Mouse (Mus musculus): ENCODE results near the gene Rere. TPM values are rescaled to one million over a fixed set of nuclear protein-coding genes. Genes with fewer than 3 reads are reported as not detected.

The Rere gene
- polyA plus RNA-seq, 1 experiment from 2014 or later, result 51.6 TPM

DNA sequence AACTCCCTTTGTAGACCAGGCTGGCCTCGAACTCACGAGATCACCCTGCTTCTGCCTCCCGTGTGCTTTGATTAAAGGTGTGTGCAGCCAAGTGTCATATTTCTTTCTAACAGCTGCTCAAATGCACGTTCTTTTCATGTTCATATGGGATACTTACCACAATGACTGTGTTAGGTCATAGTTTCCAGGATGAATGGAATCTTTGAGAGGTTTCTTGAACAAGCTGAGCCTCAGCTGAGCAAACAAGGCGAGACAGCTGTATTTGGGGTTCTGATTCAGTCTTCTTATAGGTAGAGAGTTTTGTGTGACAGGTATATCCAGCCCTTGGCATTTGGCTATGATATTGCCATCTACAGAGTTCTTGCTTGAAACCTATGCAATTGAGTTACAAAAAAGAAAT lies 179.0 kb downstream of the Rere start:
- Histone ChIP-seq H3K36me3 (ENCODE audit: control insufficient read depth, insufficient read depth, low read length) (no peaks in the 10 kb centered on the region), H3K27ac (ENCODE audit: low read depth, low read length) (no peak overlapping the region), H3K4me1 (replicated peaks; ENCODE audit: control insufficient read depth, insufficient read depth, low read length) (peaks cover 18% of the 10 kb centered on the region), H3K9ac (ENCODE audit: low read length) (no peak overlapping the region), H3K4me2 (ENCODE audit: low read depth, low read length, severe bottlenecking) (no peak overlapping the region), H3K27me3 (ENCODE audit: control insufficient read depth, insufficient read depth, low read length) (no peaks in the 10 kb centered on the region), H3K9me3 (ENCODE audit: control insufficient read depth, low read length) (no peaks in the 10 kb centered on the region), H3K4me3 (ENCODE audit: low read depth, low read length) (no peak overlapping the region)
- DNase-seq (ENCODE audit: low spot score), result no peak
- WGBS, result 64% methylated on average over 5 of the region's 5 CpGs
- ATAC-seq (replicated peaks; ENCODE audit: low FRiP score), result no peak

DNA sequence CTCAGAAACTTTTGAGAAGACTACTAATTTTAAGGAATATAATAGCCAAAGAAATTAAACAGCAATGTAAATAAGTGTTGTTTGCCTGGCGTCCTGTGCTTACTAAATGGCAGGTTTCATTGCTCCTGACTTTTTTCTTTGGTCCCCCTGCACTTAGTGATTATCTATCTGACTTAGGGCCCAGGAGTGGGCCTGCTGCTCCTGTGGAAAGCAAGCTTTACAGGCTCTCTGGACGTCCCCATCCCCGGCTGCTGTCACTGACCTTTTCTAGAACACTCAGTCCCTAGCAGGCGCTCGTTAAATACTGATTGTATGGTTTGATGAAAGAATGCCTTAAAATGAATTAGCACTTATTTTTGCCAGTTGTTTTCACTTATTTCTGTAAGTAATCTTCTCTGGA lies 179.6 kb downstream of the Rere start:
- H3K9ac ChIP-seq (ENCODE audit: low read length), result no peak overlapping the region
- peak overlapping the region; percentile 19; the same call in 1 of the 2 replicates for H3K27ac ChIP-seq (ENCODE audit: low read depth, low read length)
- H3K4me3 ChIP-seq (ENCODE audit: low read depth, low read length), result no peak overlapping the region
- H3K4me2 ChIP-seq (ENCODE audit: low read depth, low read length, severe bottlenecking), result no peak overlapping the region
- no peaks in the 10 kb centered on the region for H3K27me3 ChIP-seq (ENCODE audit: control insufficient read depth, insufficient read depth, low read length)
- peaks cover 18% of the 10 kb centered on the region for H3K4me1 ChIP-seq (replicated peaks; ENCODE audit: control insufficient read depth, insufficient read depth, low read length)
- H3K36me3 ChIP-seq (ENCODE audit: control insufficient read depth, insufficient read depth, low read length), result no peaks in the 10 kb centered on the region
- no peak for DNase-seq (ENCODE audit: low spot score)
- 22% methylated on average over 5 of the region's 5 CpGs for WGBS
- no peaks in the 10 kb centered on the region for H3K9me3 ChIP-seq (ENCODE audit: control insufficient read depth, low read length)
- ATAC-seq (replicated peaks; ENCODE audit: low FRiP score), result no peak

DNA sequence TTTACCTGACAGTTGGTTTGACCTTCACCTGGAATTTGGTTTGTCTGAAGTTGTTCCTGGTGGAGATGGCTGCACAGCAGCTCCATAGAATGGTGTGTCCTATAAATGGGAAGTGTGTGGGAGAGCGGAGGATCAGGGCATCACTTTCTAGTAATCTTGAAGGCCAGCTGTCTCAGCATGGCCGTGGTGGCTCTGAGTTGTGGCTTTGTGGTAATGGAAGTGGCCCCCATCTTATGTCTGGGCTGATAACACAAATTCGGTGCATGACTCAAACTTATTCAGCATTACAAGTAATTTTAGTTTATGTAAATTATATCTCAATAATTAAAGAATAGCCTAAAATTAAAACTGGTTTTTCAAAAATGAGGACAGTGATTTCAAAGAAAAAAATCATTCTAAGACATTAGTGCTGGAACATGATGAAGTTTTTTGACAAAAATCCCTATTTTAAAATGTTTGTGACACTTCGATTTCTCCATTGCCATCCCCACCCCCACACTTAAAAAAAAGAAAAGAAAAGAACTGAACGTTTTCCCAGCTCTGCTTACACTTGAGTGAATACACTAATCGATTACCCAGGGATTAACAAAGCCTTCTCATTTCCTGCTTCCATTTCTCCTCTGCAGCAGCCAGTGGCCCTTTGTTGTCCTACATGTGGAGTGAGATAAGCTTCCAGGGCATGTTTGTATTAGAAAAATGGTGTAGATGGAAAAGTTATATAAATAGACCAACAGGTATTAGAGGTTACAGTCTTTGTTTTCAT lies 180.2 kb downstream of the Rere start:
- no peaks in the 10 kb centered on the region for H3K9me3 ChIP-seq (ENCODE audit: control insufficient read depth, low read length)
- DNase-seq (ENCODE audit: low spot score) (no peak), ATAC-seq (replicated peaks; ENCODE audit: low FRiP score) (peak; percentile 68)
- no peak overlapping the region for H3K9ac ChIP-seq (ENCODE audit: low read length)
- H3K4me1 ChIP-seq (replicated peaks; ENCODE audit: control insufficient read depth, insufficient read depth, low read length), result peaks cover 13% of the 10 kb centered on the region
- no peaks in the 10 kb centered on the region for H3K27me3 ChIP-seq (ENCODE audit: control insufficient read depth, insufficient read depth, low read length)
- H3K27ac ChIP-seq (ENCODE audit: low read depth, low read length), result peak overlapping the region; percentile 19; the same call in 1 of the 2 replicates
- no peak overlapping the region for H3K4me2 ChIP-seq (ENCODE audit: low read depth, low read length, severe bottlenecking)
- WGBS, result 14% methylated on average over 6 of the region's 6 CpGs
- H3K36me3 ChIP-seq (ENCODE audit: control insufficient read depth, insufficient read depth, low read length), result no peaks in the 10 kb centered on the region
- H3K4me3 ChIP-seq (ENCODE audit: low read depth, low read length), result no peak overlapping the region

DNA sequence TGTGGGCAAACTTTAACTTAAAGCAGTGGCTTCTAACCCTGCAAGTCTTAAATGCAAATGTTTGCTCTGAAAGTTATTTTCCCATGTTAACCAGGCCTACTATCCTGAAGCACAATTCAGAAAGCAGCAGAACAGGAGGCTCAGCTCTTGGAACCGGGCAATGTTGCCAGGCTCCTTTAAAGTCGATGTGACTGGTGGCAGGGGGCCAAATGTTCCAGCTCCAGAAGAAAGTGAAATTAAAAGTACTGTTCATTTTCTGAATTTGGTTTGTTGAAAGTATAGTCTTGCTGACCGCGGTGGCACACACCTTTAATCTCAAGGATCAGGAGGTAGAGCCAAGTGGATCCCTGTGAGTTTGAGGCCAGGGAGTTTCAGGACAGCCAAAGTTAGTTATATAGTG lies 180.9 kb downstream of the Rere start:
- no peak overlapping the region for H3K4me2 ChIP-seq (ENCODE audit: low read depth, low read length, severe bottlenecking)
- H3K4me3 ChIP-seq (ENCODE audit: low read depth, low read length), result no peak overlapping the region
- DNase-seq (ENCODE audit: low spot score), result no peak
- no peak overlapping the region for H3K27ac ChIP-seq (ENCODE audit: low read depth, low read length)
- no peak for ATAC-seq (replicated peaks; ENCODE audit: low FRiP score)
- H3K27me3 ChIP-seq (ENCODE audit: control insufficient read depth, insufficient read depth, low read length), result no peaks in the 10 kb centered on the region
- peaks cover 11% of the 10 kb centered on the region for H3K4me1 ChIP-seq (replicated peaks; ENCODE audit: control insufficient read depth, insufficient read depth, low read length)
- H3K9ac ChIP-seq (ENCODE audit: low read length), result no peak overlapping the region
- no peaks in the 10 kb centered on the region for H3K36me3 ChIP-seq (ENCODE audit: control insufficient read depth, insufficient read depth, low read length)
- 40% methylated on average over 4 of the region's 4 CpGs for WGBS
- H3K9me3 ChIP-seq (ENCODE audit: control insufficient read depth, low read length), result no peaks in the 10 kb centered on the region

DNA sequence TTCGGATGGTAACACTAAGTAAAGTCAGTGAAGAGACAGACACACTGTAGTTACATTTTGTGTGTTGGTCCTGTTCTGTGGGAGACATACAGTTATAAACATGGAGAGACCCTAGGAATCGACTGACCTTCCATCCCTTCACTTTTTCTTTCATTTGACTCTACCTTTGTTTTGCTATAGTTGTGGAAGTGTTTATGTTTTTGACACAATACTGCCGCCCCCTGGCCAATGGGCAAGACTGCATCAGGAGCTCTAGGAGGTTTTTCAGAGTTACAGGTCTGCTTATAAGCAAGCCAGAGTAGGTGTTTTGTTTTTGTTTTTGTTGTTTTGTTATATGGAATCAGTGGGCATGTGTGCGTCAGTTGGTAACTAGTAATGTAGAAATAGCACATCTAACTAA lies 184.3 kb downstream of the Rere start:
- H3K27me3 ChIP-seq (ENCODE audit: control insufficient read depth, insufficient read depth, low read length), result no peaks in the 10 kb centered on the region
- H3K9me3 ChIP-seq (ENCODE audit: control insufficient read depth, low read length), result no peaks in the 10 kb centered on the region
- H3K4me1 ChIP-seq (replicated peaks; ENCODE audit: control insufficient read depth, insufficient read depth, low read length), result peaks cover 6% of the 10 kb centered on the region
- ATAC-seq (replicated peaks; ENCODE audit: low FRiP score) (no peak), DNase-seq (ENCODE audit: low spot score) (peak; percentile 72)
- no peak overlapping the region for H3K9ac ChIP-seq (ENCODE audit: low read length)
- no peaks in the 10 kb centered on the region; the same call in 1 of the 2 replicates for H3K36me3 ChIP-seq (ENCODE audit: control insufficient read depth, insufficient read depth, low read length)
- H3K27ac ChIP-seq (ENCODE audit: low read depth, low read length), result no peak overlapping the region
- 41% methylated on average over 4 of the region's 4 CpGs for WGBS
- H3K4me2 ChIP-seq (ENCODE audit: low read depth, low read length, severe bottlenecking), result no peak overlapping the region
- H3K4me3 ChIP-seq (ENCODE audit: low read depth, low read length), result no peak overlapping the region

DNA sequence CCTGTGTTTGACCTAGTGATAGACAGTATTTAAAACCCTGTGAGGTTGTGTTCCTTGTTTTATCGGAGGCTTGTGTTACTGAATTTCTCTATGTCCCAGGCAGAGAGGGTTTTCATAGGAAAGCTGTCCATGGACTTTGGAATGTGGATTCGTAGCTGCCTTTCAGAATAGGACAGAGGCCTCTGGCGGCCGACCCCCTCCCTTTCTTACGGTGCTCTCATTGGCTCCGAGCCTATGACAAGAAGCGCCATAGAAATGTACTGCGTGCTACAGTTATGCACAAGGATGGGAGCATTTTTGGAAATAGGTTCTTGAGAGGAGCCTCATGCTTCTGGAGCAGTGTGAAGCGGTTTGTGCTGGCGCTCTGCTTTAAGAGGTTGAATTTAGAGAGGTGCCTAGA lies 187.8 kb downstream of the Rere start:
- no peak overlapping the region for H3K9ac ChIP-seq (ENCODE audit: low read length)
- H3K27ac ChIP-seq (ENCODE audit: low read depth, low read length), result no peak overlapping the region
- peaks cover 3% of the 10 kb centered on the region; the same call in 1 of the 2 replicates for H3K4me1 ChIP-seq (replicated peaks; ENCODE audit: control insufficient read depth, insufficient read depth, low read length)
- DNase-seq (ENCODE audit: low spot score), result no peak
- no peak for ATAC-seq (replicated peaks; ENCODE audit: low FRiP score)
- H3K9me3 ChIP-seq (ENCODE audit: control insufficient read depth, low read length), result no peaks in the 10 kb centered on the region
- H3K27me3 ChIP-seq (ENCODE audit: control insufficient read depth, insufficient read depth, low read length), result no peaks in the 10 kb centered on the region
- no peaks in the 10 kb centered on the region; the same call in 1 of the 2 replicates for H3K36me3 ChIP-seq (ENCODE audit: control insufficient read depth, insufficient read depth, low read length)
- H3K4me2 ChIP-seq (ENCODE audit: low read depth, low read length, severe bottlenecking), result no peak overlapping the region
- H3K4me3 ChIP-seq (ENCODE audit: low read depth, low read length), result no peak overlapping the region
- 76% methylated on average over 10 of the region's 10 CpGs for WGBS

DNA sequence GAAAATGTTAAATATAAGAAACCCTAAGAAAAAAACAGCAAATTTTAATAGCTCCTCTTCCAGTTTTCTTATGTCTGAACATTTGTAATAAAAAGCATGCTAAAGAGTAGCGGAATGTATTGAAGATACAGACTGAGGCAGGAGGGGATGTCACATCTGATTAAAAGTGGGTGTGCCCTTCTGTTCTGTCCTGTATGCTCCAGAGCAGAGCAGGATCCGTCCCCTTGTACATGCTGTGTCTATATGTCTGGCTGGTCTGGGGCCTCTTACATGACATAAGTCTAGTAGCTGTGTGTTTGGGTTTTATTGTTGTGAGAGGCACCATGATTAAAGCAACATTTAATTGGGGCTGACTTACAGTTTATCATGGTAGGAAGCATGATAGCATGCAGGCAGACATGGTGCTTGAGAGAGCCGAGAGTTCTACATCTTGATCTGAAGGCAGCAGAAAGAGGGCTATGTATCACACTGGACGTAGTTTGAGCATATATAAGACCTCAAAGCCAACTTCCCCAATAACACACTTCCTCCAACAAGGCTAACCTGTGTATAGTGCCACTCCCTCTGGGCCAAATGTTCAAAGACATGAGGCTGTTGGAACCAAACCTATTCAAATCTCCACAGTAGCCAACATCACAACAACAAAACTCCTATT lies 189.4 kb downstream of the Rere start:
- no peaks in the 10 kb centered on the region for H3K9me3 ChIP-seq (ENCODE audit: control insufficient read depth, low read length)
- H3K27ac ChIP-seq (ENCODE audit: low read depth, low read length), result no peak overlapping the region
- ATAC-seq (replicated peaks; ENCODE audit: low FRiP score) (no peak), DNase-seq (ENCODE audit: low spot score) (no peak)
- no peak overlapping the region for H3K9ac ChIP-seq (ENCODE audit: low read length)
- 89% methylated on average over 4 of the region's 4 CpGs for WGBS
- H3K4me1 ChIP-seq (replicated peaks; ENCODE audit: control insufficient read depth, insufficient read depth, low read length), result peaks cover 3% of the 10 kb centered on the region; the same call in 1 of the 2 replicates
- no peaks in the 10 kb centered on the region for H3K27me3 ChIP-seq (ENCODE audit: control insufficient read depth, insufficient read depth, low read length)
- H3K4me3 ChIP-seq (ENCODE audit: low read depth, low read length), result no peak overlapping the region
- no peaks in the 10 kb centered on the region; the same call in 1 of the 2 replicates for H3K36me3 ChIP-seq (ENCODE audit: control insufficient read depth, insufficient read depth, low read length)
- no peak overlapping the region for H3K4me2 ChIP-seq (ENCODE audit: low read depth, low read length, severe bottlenecking)

DNA sequence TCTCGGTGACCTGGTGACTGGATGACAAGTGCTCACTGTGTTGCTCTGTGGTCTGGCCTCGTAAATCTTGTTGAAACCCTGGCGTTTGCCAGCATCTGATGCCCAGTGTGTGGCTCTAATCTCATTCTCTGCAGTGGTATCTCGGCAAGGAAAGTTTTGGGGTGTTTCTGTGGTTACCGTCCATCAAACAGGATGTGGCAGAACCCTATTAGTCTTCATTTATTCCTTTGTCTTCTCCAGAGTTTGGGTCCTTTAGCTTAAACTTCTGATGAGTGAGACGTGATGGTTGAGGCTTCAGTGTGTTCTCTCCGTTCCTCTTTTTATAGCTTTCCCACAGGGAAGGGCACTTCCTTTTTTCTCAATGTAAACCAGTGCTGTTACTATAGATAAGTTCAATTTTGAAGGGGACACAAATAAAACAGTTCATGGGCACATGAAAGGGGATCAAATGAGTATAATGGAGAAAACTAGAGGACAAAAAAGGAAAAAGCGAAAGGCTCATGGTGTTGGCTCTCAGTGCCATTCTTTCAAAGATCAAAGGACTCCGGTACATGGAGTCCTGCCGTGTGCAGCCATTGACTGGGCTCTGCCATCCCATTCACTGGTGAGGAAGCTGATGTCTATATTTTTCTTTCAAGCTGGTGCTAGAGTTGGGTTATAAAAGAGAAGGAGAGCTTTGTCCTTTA lies 191.4 kb downstream of the Rere start:
- Histone ChIP-seq H3K27ac (ENCODE audit: low read depth, low read length) (peak overlapping the region; percentile 8; the same call in 1 of the 2 replicates), H3K9ac (ENCODE audit: low read length) (no peak overlapping the region; the same call in 1 of the 2 replicates), H3K9me3 (ENCODE audit: control insufficient read depth, low read length) (no peaks in the 10 kb centered on the region), H3K27me3 (ENCODE audit: control insufficient read depth, insufficient read depth, low read length) (no peaks in the 10 kb centered on the region), H3K4me3 (ENCODE audit: low read depth, low read length) (no peak overlapping the region), H3K4me1 (replicated peaks; ENCODE audit: control insufficient read depth, insufficient read depth, low read length) (peaks cover 3% of the 10 kb centered on the region; the same call in 1 of the 2 replicates), H3K36me3 (ENCODE audit: control insufficient read depth, insufficient read depth, low read length) (no peaks in the 10 kb centered on the region; the same call in 1 of the 2 replicates), H3K4me2 (ENCODE audit: low read depth, low read length, severe bottlenecking) (no peak overlapping the region)
- ATAC-seq (replicated peaks; ENCODE audit: low FRiP score) (peak; percentile 46; the same call in 1 of the 2 replicates), DNase-seq (ENCODE audit: low spot score) (no peak)
- WGBS, result 16% methylated on average over 10 of the region's 10 CpGs
